Comparison of ENCODE assay signal across 24 mouse cellular contexts in the genomic region with DNA sequence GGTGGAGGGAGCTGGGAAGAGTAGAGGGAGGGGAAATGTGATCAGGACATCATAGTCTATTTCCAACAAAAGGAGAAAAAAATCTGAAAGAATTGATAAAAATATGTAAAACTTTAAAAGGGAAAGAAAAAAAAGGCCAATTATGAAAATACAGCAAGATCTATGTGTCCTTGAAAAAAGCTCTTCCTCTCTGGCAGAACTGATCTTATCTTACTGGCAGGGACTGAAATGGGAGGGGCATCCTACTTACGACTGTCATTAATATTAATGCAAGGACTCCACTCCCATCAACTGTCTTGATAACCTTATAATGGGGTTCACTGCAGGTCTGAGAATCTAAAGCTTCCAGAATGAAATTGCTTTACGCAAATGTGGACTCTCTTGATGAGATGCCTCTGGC. TPM values are rescaled to one million over a fixed set of nuclear protein-coding genes. Genes with fewer than 3 reads are reported as not detected.
DNase-seq lines count a peak whose midpoint lies in the region; ATAC-seq and TF ChIP-seq lines count a peak whose summit lies in the region.
"Had no signal": no experiment of that assay in that cellular context is flagged by ENCODE, and none has a peak within 500 bp of the region (broad histone marks: within the 10 kb centered on the region; RNA-seq: fewer than 3 reads in every experiment).

No protein-coding gene starts in this region.

- no peak overlapping the region for H3K4me3 ChIP-seq in midbrain, embryonic 13.5 days (replicated peaks)
- no peak overlapping the region for H3K4me3 ChIP-seq in midbrain, embryonic 16.5 days (ENCODE audit: low read depth, low read length)
- no peak overlapping the region for H3K4me3 ChIP-seq in MEL (ENCODE audit: control insufficient read depth in 1 of 2, insufficient read depth in 1 of 2, low read depth in 2 of 2, low read length in 2 of 2)
- H3K4me3 ChIP-seq: embryonic facial prominence, embryonic 10.5 days; embryonic facial prominence, embryonic 13.5 days; erythroblast, embryonic 14.5 days; forebrain, embryonic 12.5 days; forebrain, embryonic 15.5 days; heart, adult 2 months; hindbrain, embryonic 13.5 days; intestine, embryonic 15.5 days had no signal

- TF ChIP-seq EP300 in MEL (IDR thresholded peaks at IDR 0.05; ENCODE audit: low read depth in 1 of 2, low read length in 2 of 2) = no peak

- no peak for TF ChIP-seq CTCF in MEL (IDR thresholded peaks at IDR 0.05 in 2 of 3, conservative IDR thresholded peaks at IDR 0.05 in 1 of 3; ENCODE audit: control insufficient read depth in 1 of 3, insufficient read depth in 1 of 3, low read depth in 2 of 3, low read length in 3 of 3, poor library complexity in 1 of 3, severe bottlenecking in 1 of 3)

- no peak overlapping the region for H3K27ac ChIP-seq in midbrain, embryonic 13.5 days
- no peak overlapping the region for H3K27ac ChIP-seq in midbrain, embryonic 16.5 days (ENCODE audit: low read length)
- no peak overlapping the region for H3K27ac ChIP-seq in MEL (ENCODE audit: control insufficient read depth, low read depth, low read length)
- H3K27ac ChIP-seq: embryonic facial prominence, embryonic 10.5 days; embryonic facial prominence, embryonic 13.5 days; forebrain, embryonic 12.5 days; forebrain, embryonic 15.5 days; heart, adult 2 months; hindbrain, embryonic 13.5 days; intestine, embryonic 15.5 days had no signal

- peak; percentile 43; the same call in 1 of the 2 replicates for ATAC-seq in midbrain, embryonic 13.5 days
- no peak for ATAC-seq in midbrain, embryonic 16.5 days
- ATAC-seq: forebrain, embryonic 15.5 days; intestine, embryonic 15.5 days; Patski had no signal

- 69% methylated on average over 2 of the region's 2 CpGs for WGBS in midbrain, embryonic 13.5 days
- 58% methylated on average over 2 of the region's 2 CpGs for WGBS in midbrain, embryonic 16.5 days

- no peak for TF ChIP-seq POLR2A in MEL (IDR thresholded peaks at IDR 0.05; ENCODE audit: control insufficient read depth in 1 of 2, insufficient read depth in 1 of 2, low read depth in 1 of 2, low read length in 2 of 2, poor library complexity in 1 of 2)

- no peaks in the 10 kb centered on the region for H3K9me3 ChIP-seq in midbrain, embryonic 13.5 days
- no peaks in the 10 kb centered on the region for H3K9me3 ChIP-seq in midbrain, embryonic 16.5 days (replicated peaks; ENCODE audit: control insufficient read depth, low read length, poor library complexity, severe bottlenecking)
- no peaks in the 10 kb centered on the region for H3K9me3 ChIP-seq in MEL (replicated peaks; ENCODE audit: insufficient read depth, low read length)
- H3K9me3 ChIP-seq: embryonic facial prominence, embryonic 10.5 days; embryonic facial prominence, embryonic 13.5 days; forebrain, embryonic 12.5 days; forebrain, embryonic 15.5 days; hindbrain, embryonic 13.5 days; intestine, embryonic 15.5 days had no signal

- no peaks in the 10 kb centered on the region for H3K4me1 ChIP-seq in midbrain, embryonic 13.5 days (replicated peaks)
- H3K4me1 ChIP-seq in midbrain, embryonic 16.5 days (ENCODE audit: control insufficient read depth, insufficient read depth, low read length) = no peaks in the 10 kb centered on the region
- H3K4me1 ChIP-seq in MEL (ENCODE audit: control insufficient read depth in 1 of 2, insufficient read depth in 2 of 2, low read length in 2 of 2) = no peaks in the 10 kb centered on the region; a peak in 1 of 4 replicates
- H3K4me1 ChIP-seq: embryonic facial prominence, embryonic 10.5 days; embryonic facial prominence, embryonic 13.5 days; forebrain, embryonic 12.5 days; forebrain, embryonic 15.5 days; hindbrain, embryonic 13.5 days; intestine, embryonic 15.5 days had no signal

- H3K79me2 ChIP-seq in MEL (ENCODE audit: control insufficient read depth, insufficient read depth, low read length, poor library complexity) = no peaks in the 10 kb centered on the region

- TF ChIP-seq RAD21 in MEL (IDR thresholded peaks at IDR 0.05; ENCODE audit: low read depth, low read length) = no peak

- H3K4me2 ChIP-seq in midbrain, embryonic 13.5 days (replicated peaks) = no peak overlapping the region
- no peak overlapping the region for H3K4me2 ChIP-seq in midbrain, embryonic 16.5 days (ENCODE audit: low read length)
- H3K4me2 ChIP-seq: embryonic facial prominence, embryonic 13.5 days; forebrain, embryonic 12.5 days; forebrain, embryonic 15.5 days; heart, embryonic 11.5 days; hindbrain, embryonic 13.5 days; intestine, embryonic 15.5 days had no signal

- no peaks in the 10 kb centered on the region for H3K36me3 ChIP-seq in midbrain, embryonic 13.5 days
- no peaks in the 10 kb centered on the region for H3K36me3 ChIP-seq in midbrain, embryonic 16.5 days (ENCODE audit: control insufficient read depth, insufficient read depth, low read length)
- H3K36me3 ChIP-seq in MEL (ENCODE audit: control insufficient read depth in 1 of 2, insufficient read depth in 2 of 2, low read length in 2 of 2) = no peaks in the 10 kb centered on the region
- H3K36me3 ChIP-seq: embryonic facial prominence, embryonic 10.5 days; embryonic facial prominence, embryonic 13.5 days; forebrain, embryonic 12.5 days; forebrain, embryonic 15.5 days; hindbrain, embryonic 13.5 days; intestine, embryonic 15.5 days had no signal

- H3K27me3 ChIP-seq in midbrain, embryonic 13.5 days = no peaks in the 10 kb centered on the region
- H3K27me3 ChIP-seq in midbrain, embryonic 16.5 days (ENCODE audit: control insufficient read depth, insufficient read depth, low read depth, low read length) = no peaks in the 10 kb centered on the region
- H3K27me3 ChIP-seq in MEL (ENCODE audit: control insufficient read depth in 1 of 2, insufficient read depth in 2 of 2, low read length in 2 of 2) = no peaks in the 10 kb centered on the region; a peak in 1 of 4 replicates
- H3K27me3 ChIP-seq: embryonic facial prominence, embryonic 13.5 days; forebrain, embryonic 12.5 days; forebrain, embryonic 15.5 days; hindbrain, embryonic 13.5 days; intestine, embryonic 15.5 days; Patski had no signal

- no peak overlapping the region for H3K9ac ChIP-seq in midbrain, embryonic 13.5 days (replicated peaks)
- H3K9ac ChIP-seq in midbrain, embryonic 16.5 days (ENCODE audit: low read depth, low read length) = no peak overlapping the region
- H3K9ac ChIP-seq in MEL (ENCODE audit: control insufficient read depth, low read depth, low read length, poor library complexity, severe bottlenecking) = no peak overlapping the region
- H3K9ac ChIP-seq: embryonic facial prominence, embryonic 13.5 days; forebrain, embryonic 12.5 days; forebrain, embryonic 15.5 days; hindbrain, embryonic 13.5 days; intestine, embryonic 15.5 days had no signal

- DNase-seq in heart, adult 11 months = peak; percentile 43
- DNase-seq in heart, adult 9 months (ENCODE audit: low spot score in 2 of 2) = no peak
- DNase-seq in 416B (ENCODE audit: low read depth) (peak; percentile 66), MEL (ENCODE audit: low read depth, low spot score) (peak; percentile 39)
- no peak for DNase-seq in retina, embryonic 14.5 days (ENCODE audit: low spot score)
- DNase-seq: cerebellum, adult 11-12 months; cerebellum, adult 8-10 months; cerebellum, postnatal 10 days; cerebellum, postnatal 36 days; embryo, embryonic 11 days; gastrocnemius, postnatal 25 days; heart, adult 2 months; kidney, adult 11 months had no signal

TF ChIP-seq in MEL, 35 proteins besides CTCF, POLR2A, EP300 and RAD21:
- peak; percentile 53; the same call in 1 of the 2 replicates for TF ChIP-seq GATA1 (IDR thresholded peaks at IDR 0.05; ENCODE audit: low read depth, low read length)
- TF ChIP-seq ZKSCAN1 (IDR thresholded peaks at IDR 0.05; ENCODE audit: low read depth, low read length) = no peak
- TF ChIP-seq RCOR1 (IDR thresholded peaks at IDR 0.05; ENCODE audit: low read depth, low read length) = no peak
- TF ChIP-seq ETS1 (IDR thresholded peaks at IDR 0.05; ENCODE audit: low read depth, low read length) = no peak
- 0 out of 2 replicates have a peak, but pooled peaks have one; percentile 29 for TF ChIP-seq ZNF384 (IDR thresholded peaks at IDR 0.05; ENCODE audit: low read depth, low read length)
- no peak for TF ChIP-seq MAX (IDR thresholded peaks at IDR 0.05; ENCODE audit: low read length)
- TF ChIP-seq MYC (IDR thresholded peaks at IDR 0.05; ENCODE audit: low read depth, low read length) = no peak
- TF ChIP-seq CHD2 (IDR thresholded peaks at IDR 0.05; ENCODE audit: low read length) = no peak
- no peak for TF ChIP-seq UBTF (IDR thresholded peaks at IDR 0.05; ENCODE audit: borderline replicate concordance, insufficient read depth, low read depth, low read length)

RNA-seq across cellular contexts. Expression of a gene that starts 53.7 kb away (rescaled TPM):
- 70.2 and 71.2 TPM in 2 replicates for polyA plus RNA-seq in midbrain, embryonic 13.5 days (2015; fragmentation: Nextera tagmentation; extraction: Ambion mirVana)
- 68.2 and 76.3 TPM in 2 replicates for polyA plus RNA-seq in midbrain, embryonic 16.5 days (2015; fragmentation: Nextera tagmentation; extraction: Ambion mirVana)
- 13.6 and 14.5 TPM in 2 replicates for total RNA-seq in MEL (2012; rRNA removed)
- polyA plus RNA-seq in MEL (2012; ENCODE audit: insufficient read depth in 1 of 2, insufficient read length in 2 of 2, low read depth in 1 of 2, low replicate concordance in 2 of 2, missing spikeins in 1 of 2) = 10 to 100 TPM in 1 of 2 experiments, 1 to 10 TPM in 1; 9.9 to 78.4 TPM
- polyA plus RNA-seq: erythroblast, embryonic 14.5 days had no signal

Comparison
In these comparisons a context has a peak if more than half of its experiments do, and no peak if none do; other contexts are left out.
1. DNase-seq: peak in heart, adult 11 months (single experiment), 416B (single experiment) and MEL (single experiment); none in heart, adult 9 months (0 of 2) and retina, embryonic 14.5 days (single experiment).